Mouse (Mus musculus) ES-E14 (cell line): ENCODE measurements around the gene Eif2b2. TPM values are rescaled to one million over a fixed set of nuclear protein-coding genes. Genes with fewer than 3 reads are reported as not detected.

Experiments
- DNase-seq: peaks from one replicate; pipeline ENCODE4 v3.0.0-alpha.2; 2013; ENCODE audit warnings: low read depth, low spot score
- H3K27ac ChIP-seq: 2 replicates; pipeline ENCODE4 v1.5.1; 2012; ENCODE audit warnings: low read depth, mild to moderate bottlenecking, low read length, moderate library complexity, mixed read lengths; ENCODE audit not compliant: poor library complexity, insufficient read depth, severe bottlenecking
- H3K36me3 ChIP-seq: 2 replicates; pipeline ENCODE4 v1.6.1; 2012; ENCODE audit warnings: mild to moderate bottlenecking, low read length, moderate library complexity, mixed read lengths; ENCODE audit not compliant: control insufficient read depth, poor library complexity, insufficient read depth, severe bottlenecking
- H3K4me1 ChIP-seq, 2 experiments: fragments of 150-350 bp in 1 of 2; sonication (generic) in 1 of 2; 2 replicates each; pipeline ENCODE4 v1.6.1; 2012; ENCODE audit warnings: low read length in 2 of 2, mild to moderate bottlenecking in 1 of 2, mixed read lengths in 1 of 2; ENCODE audit not compliant: control insufficient read depth in 2 of 2, insufficient read depth in 2 of 2, poor library complexity in 1 of 2
- H3K4me3 ChIP-seq, 2 experiments: fragments of 150-350 bp in 1 of 2; sonication (generic) in 1 of 2; 2 replicates each; pipeline ENCODE4 v1.5.1; 2012; ENCODE audit warnings: low read length in 2 of 2, low read depth in 1 of 2, mild to moderate bottlenecking in 1 of 2, mixed read lengths in 1 of 2; ENCODE audit not compliant: insufficient read depth in 1 of 2, poor library complexity in 1 of 2, severe bottlenecking in 1 of 2
- H3K9ac ChIP-seq: 2 replicates; pipeline ENCODE4 v1.6.1; 2012; ENCODE audit warnings: low read depth, mild to moderate bottlenecking, low read length, mixed read lengths; ENCODE audit not compliant: poor library complexity, insufficient read depth, severe bottlenecking
- H3K9me3 ChIP-seq: fragments of 150-350 bp; sonication (generic); 2 replicates; pipeline ENCODE4 v1.6.1; 2012; ENCODE audit warnings: low read depth, mild to moderate bottlenecking, low read length; ENCODE audit not compliant: control insufficient read depth, insufficient read depth
- CHD2 ChIP-seq: IDR thresholded peaks from 2 replicates; pipeline ENCODE4 v1.6.1; 2014; ENCODE audit warnings: mild to moderate bottlenecking, low read depth, low read length, inconsistent platforms
- HCFC1 ChIP-seq: IDR thresholded peaks from 2 replicates; pipeline ENCODE4 v1.6.1; 2012; ENCODE audit warnings: low read length, inconsistent platforms, borderline replicate concordance; ENCODE audit not compliant: insufficient read depth
- MAFK ChIP-seq: IDR thresholded peaks from 2 replicates; pipeline ENCODE4 v1.6.1; 2014; ENCODE audit warnings: mild to moderate bottlenecking, low read depth, low read length, inconsistent platforms; ENCODE audit not compliant: insufficient read depth
- ZC3H11A ChIP-seq: IDR thresholded peaks from 2 replicates; pipeline ENCODE4 v1.6.1; 2012; ENCODE audit warnings: low read depth, mild to moderate bottlenecking, inconsistent platforms, low read length, borderline replicate concordance
- ZNF384 ChIP-seq: IDR thresholded peaks from 2 replicates; pipeline ENCODE4 v1.6.1; 2012; ENCODE audit warnings: low read depth, low read length, inconsistent platforms
- in situ Hi-C, 2 experiments: fragments of 600-800 bp; cut with MboI; formaldehyde crosslinking; loops; one replicate each; pipeline ENCODE4 v1.15.1; 2025; ENCODE audit warnings: low sequenced_read_pairs in 2 of 2, inconsistent platforms in 1 of 2; ENCODE audit not compliant: unreplicated experiment in 2 of 2
- total RNA-seq: library from RNA; depleted of rRNA; stranded (reverse); fragments of 300-350 nt; gene quantifications from 2 replicates; pipeline ENCODE4 v1.2.3, GENCODE M21; 2012; rRNA removed

Gene Eif2b2
- total RNA-seq, 1 experiment: 136 TPM

GRCm38 (mm10) chr12:85273508-85273907 lies 54.2 kb downstream of the Eif2b2 start:
- Histone ChIP-seq H3K9me3 (no peaks in the 10 kb centered on the region), H3K36me3 (peaks cover 4% of the 10 kb centered on the region; the same call in 1 of the 2 replicates), H3K27ac (peak overlapping the region; percentile 84), H3K4me3 (no peak overlapping the region), H3K4me1 (peaks cover 12% of the 10 kb centered on the region in 2 experiments), H3K9ac (0 out of 2 replicates have a peak overlapping the region, but pooled peaks have one; percentile 16)
- in situ Hi-C loops: no loop called here
- DNase-seq: no peak
- TF ChIP-seq MAFK: no peak
- TF ChIP-seq ZNF384: no peak
- no peak for TF ChIP-seq CHD2
- no peak for TF ChIP-seq ZC3H11A
- TF ChIP-seq HCFC1: no peak

Other genes starting within 250 kb of the Eif2b2 start
- 156 and 161 TPM in 2 replicates for gene Fcf1, start 248.6 kb upstream of the Eif2b2 start, total RNA-seq
- 31.3 and 35.8 TPM in 2 replicates for gene Arel1, start 248.6 kb upstream of the Eif2b2 start, total RNA-seq
- 33.4 and 38.8 TPM in 2 replicates for gene Ylpm1, start 223.2 kb upstream of the Eif2b2 start, total RNA-seq
- gene Prox2, start 108.7 kb upstream of the Eif2b2 start, total RNA-seq: 0.98 and 1.8 TPM in 2 replicates
- 85.3 and 98.8 TPM in 2 replicates for gene Dlst, start 108.6 kb upstream of the Eif2b2 start, total RNA-seq
- gene Rps6kl1, start 68.2 kb upstream of the Eif2b2 start, total RNA-seq: 4.0 and 7.8 TPM in 2 replicates
- gene Pgf, start 41.7 kb upstream of the Eif2b2 start, total RNA-seq: 3.0 and 6.9 TPM in 2 replicates
- 12.6 and 13.1 TPM in 2 replicates for gene Mlh3, start 51.1 kb downstream of the Eif2b2 start, total RNA-seq
- gene Acyp1, start 69.0 kb downstream of the Eif2b2 start, total RNA-seq: 12.2 and 15.0 TPM in 2 replicates
- 0.45 and 0.63 TPM in 2 replicates for gene Zc2hc1c, start 69.1 kb downstream of the Eif2b2 start, total RNA-seq
- 18.1 and 20.4 TPM in 2 replicates for gene Nek9, start 119.9 kb downstream of the Eif2b2 start, total RNA-seq
- gene Tmed10, start 155.4 kb downstream of the Eif2b2 start, total RNA-seq: 109 and 127 TPM in 2 replicates